Mouse (Mus musculus): ENCODE measurements around the gene Gm28044. TPM values are rescaled to one million over a fixed set of nuclear protein-coding genes. Genes with fewer than 3 reads are reported as not detected.
"Not testable (repeated sequence)": the region's sequence is repeated elsewhere in the genome, so short reads cannot be mapped to it uniquely, and the experiment has no call there.

Gene Gm28044
- polyA plus RNA-seq (2016; fragmentation: Nextera tagmentation; extraction: Ambion mirVana): 0.84 TPM in 1 of 2 replicates, not detected in the other

DNA sequence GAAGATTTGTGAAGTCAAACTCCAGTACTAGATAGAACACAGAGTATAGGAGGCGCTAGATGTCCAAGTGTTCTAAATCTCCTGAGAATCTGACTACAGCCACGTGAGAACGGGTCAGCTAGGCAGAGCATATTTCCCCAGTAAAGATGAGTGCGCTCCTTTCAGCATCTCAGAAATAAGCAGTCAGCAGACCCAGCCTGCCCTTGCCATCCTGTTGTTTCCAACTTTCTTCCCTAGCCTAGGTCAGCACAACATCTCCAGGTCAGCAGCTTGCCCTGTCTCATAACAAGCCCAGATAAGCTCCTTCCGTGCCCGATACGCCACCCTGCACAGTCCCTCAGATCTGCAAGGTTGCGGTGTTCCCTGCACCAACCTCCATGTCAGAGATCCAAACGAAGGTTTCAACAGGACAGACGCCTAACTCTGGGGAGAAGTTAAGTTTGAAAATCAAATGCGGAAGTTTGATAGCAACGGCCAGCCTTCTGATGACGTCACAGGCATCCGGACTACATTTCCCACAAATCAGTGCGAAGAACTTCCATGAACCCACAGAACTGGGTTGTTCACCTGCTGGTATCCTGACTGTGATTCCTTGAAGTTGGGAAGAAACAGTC is at the start of gene Gm28044, which contains the start of gene Zfp953:
Gm28044 (minus strand) TSS at position 406 of the 614 bp plus-strand sequence.
Zfp953 (minus strand) TSS at position 475 of the 614 bp plus-strand sequence.
- no peak within 1 kb of the TSS for H3K27ac ChIP-seq (replicated peaks)
- ATAC-seq (ENCODE audit: low FRiP score, low read depth): peak; percentile 95
- WGBS: under 1% methylated on average over 15 of the region's 15 CpGs
- H3K4me3 ChIP-seq: peak within 1 kb of the TSS; percentile 76
- no peaks in the 10 kb centered on the region for H3K27me3 ChIP-seq
- peaks cover 7% of the 10 kb centered on the region; the same call in 1 of the 2 replicates for H3K4me1 ChIP-seq
- no peaks in the 10 kb centered on the region for H3K9me3 ChIP-seq
- peak within 1 kb of the TSS; percentile 61 for H3K4me2 ChIP-seq (replicated peaks)
- H3K9ac ChIP-seq (replicated peaks): peak within 1 kb of the TSS; percentile 53
- H3K36me3 ChIP-seq: no peaks in the 10 kb centered on the region

DNA sequence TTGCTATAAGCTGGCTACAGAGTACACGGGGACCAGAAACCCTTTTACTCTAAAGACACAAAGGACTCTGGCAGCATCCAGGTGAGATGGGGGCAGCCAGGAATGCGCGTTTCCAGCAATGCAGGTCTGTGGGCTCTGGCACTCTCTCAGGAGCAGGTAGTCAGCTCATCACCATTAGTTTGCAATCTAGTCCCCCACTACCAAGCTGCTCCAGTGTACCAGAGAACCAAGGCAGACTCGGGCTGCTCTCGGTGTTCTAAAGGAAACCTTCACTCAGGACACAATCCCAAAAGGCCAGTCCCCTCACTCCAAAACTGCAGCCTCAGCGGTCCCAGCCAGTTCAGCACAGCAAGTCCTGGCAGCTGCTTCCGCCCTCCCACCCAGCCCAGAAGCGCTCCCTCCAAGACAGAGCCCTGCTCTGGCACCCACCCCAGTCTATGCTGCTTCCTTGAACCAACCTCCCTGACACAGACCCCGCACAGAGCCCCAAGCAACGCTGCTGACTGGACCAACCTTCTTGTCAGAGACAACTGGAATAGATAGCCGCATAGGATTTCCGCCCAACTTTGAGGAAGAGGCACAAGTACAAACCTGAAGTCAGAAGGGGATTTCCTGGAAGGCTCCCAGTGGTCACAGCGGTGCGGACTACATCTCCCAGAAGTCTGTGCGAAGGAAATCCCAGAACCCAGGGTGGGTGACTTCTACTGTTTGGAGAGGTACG is 39.0 kb upstream of the Gm28044 start, which contains the start of gene Zfp429:
Zfp429 (minus strand) TSS at position 637 of the 721 bp plus-strand sequence.
- H3K27ac ChIP-seq (replicated peaks); H3K27me3 ChIP-seq; H3K36me3 ChIP-seq; H3K9me3 ChIP-seq; H3K4me1 ChIP-seq: not testable (repeated sequence)
- ATAC-seq (ENCODE audit: low FRiP score, low read depth): peak; percentile 97
- 3% methylated on average over 16 of the region's 16 CpGs for WGBS
- peak within 1 kb of the TSS; percentile 60 for H3K4me3 ChIP-seq
- H3K9ac ChIP-seq (replicated peaks): peak within 1 kb of the TSS; percentile 60; the same call in 1 of the 2 replicates
- H3K4me2 ChIP-seq (replicated peaks): peak within 1 kb of the TSS; percentile 69

DNA sequence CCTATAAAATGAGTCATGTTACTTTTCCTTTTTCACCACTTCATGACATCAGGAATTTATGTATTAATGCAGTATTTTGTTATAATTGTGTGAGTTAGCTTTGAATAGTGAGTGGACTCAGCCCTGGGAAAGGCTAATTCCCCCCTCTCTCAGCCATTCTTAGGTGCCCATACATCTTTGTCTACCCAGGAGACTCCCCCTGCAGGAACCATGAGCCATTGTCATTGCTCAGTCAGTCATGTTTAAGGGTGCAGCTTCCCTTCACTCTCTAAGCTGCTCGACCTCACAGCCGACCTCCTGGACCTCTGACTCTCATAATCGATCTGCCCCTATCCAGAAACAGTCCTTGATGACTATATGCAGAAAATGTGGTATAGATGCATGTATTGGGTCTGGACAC is 15.9 kb upstream of the Gm28044 start:
- H3K4me2 ChIP-seq (replicated peaks); H3K27me3 ChIP-seq; ATAC-seq (ENCODE audit: low FRiP score, low read depth); H3K4me3 ChIP-seq; H3K9ac ChIP-seq (replicated peaks); H3K27ac ChIP-seq (replicated peaks); H3K4me1 ChIP-seq; H3K36me3 ChIP-seq; H3K9me3 ChIP-seq: not testable (repeated sequence)
- 61% methylated on average over 3 of the region's 3 CpGs for WGBS

DNA sequence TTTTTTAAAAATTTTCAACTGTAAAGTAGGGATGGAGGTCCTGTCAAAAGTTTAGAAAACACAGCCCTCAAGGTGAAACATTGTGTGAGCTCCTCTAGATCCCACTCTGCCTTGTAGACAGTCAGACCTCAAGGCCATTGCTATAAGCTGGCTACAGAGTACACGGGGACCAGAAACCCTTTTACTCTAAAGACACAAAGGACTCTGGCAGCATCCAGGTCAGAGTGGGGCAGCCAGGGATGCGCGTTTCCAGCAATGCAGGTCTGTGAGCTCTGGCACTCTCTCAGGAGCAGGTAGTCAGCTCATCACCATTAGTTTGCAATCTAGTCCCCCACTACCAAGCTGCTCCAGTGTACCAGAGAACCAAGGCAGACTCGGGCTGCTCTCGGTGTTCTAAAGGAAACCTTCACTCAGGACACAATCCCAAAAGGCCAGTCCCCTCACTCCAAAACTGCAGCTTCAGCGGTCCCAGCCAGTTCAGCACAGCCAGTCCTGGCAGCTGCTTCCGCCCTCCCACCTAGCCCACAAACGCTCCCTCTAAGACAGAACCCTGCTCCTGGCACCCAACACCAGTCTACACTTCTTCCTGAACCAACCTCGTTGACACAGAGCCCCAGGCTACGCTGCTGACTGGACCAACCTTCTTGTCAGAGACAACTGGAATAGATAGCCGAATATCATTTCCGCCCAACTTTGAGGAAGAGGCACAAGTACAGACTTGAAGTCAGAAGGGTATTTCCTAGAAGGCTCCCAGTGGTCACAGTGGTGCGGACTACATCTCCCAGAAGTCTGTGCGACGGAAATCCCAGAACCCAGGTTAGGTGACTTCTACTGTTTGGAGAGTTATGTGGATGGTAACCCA is 14.9 kb upstream of the Gm28044 start, which contains the start of the genes Gm28041 and Zfp456:
Gm28041 (minus strand) TSS at position 684 of the 862 bp plus-strand sequence.
Zfp456 (minus strand) TSS at position 761 of the 862 bp plus-strand sequence.
- H3K36me3 ChIP-seq; H3K27ac ChIP-seq (replicated peaks): not testable (repeated sequence)
- WGBS: 15% methylated on average over 14 of the region's 15 CpGs

DNA sequence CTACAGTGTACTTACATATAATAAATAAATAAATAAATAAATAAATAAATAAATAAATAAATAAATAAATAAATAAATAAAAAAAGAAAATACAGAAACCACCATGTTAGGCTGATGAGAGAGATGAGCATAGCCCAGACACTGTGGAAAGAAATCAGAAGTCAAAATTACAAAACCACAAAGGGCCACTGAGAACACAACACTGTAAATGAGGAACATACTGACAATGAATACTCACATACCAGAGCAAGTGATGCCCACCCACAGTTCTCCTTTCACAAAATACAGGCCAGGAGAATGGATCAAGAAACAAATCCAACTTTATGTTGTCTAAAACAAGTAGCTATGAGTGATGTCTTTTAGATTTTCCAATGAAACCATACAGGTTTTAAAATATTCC is 8.5 kb downstream of the Gm28044 start:
- Histone ChIP-seq H3K27me3 (no peaks in the 10 kb centered on the region), H3K4me1 (no peaks in the 10 kb centered on the region), H3K4me3 (no peak overlapping the region), H3K36me3 (no peaks in the 10 kb centered on the region), H3K9me3 (no peaks in the 10 kb centered on the region), H3K27ac (replicated peaks) (no peak overlapping the region), H3K4me2 (replicated peaks) (no peak overlapping the region), H3K9ac (replicated peaks) (no peak overlapping the region)
- ATAC-seq (ENCODE audit: low FRiP score, low read depth): no peak

More for the DNA sequence above, 14.9 kb upstream of the Gm28044 start, which contains the start of the genes Gm28041 and Zfp456:
- Histone ChIP-seq H3K4me2 (replicated peaks) (peak within 1 kb of the TSS; percentile 53), H3K4me3 (peak within 1 kb of the TSS; percentile 39), H3K9ac (replicated peaks) (peak within 1 kb of the TSS; percentile 46; the same call in 1 of the 2 replicates)
- peak; percentile 87 for ATAC-seq (ENCODE audit: low FRiP score, low read depth)
- H3K27me3 ChIP-seq, H3K4me1 ChIP-seq, H3K9me3 ChIP-seq: not testable (repeated sequence)

DNA sequence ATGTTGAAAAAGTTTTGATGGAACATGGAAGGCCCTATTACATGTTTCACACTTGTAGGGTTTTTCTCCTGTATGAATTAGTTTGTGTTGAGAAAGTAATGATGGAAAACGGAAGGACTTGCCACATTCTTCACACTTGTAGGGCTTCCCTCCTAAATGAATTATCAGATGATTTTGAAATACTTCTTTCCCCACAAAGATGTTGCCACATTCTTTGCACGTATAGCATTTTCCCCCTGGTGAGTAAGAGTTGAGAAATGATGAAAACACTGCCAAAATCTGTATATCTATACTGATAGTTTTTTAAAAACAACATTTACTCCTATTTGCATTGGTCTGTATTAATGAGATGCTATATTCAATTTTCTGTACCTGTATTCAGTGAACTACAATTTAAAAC is 16.9 kb downstream of the Gm28044 start:
- Histone ChIP-seq H3K4me1 (no peaks in the 10 kb centered on the region), H3K9me3 (no peaks in the 10 kb centered on the region), H3K27ac (replicated peaks) (no peak overlapping the region), H3K4me2 (replicated peaks) (no peak overlapping the region), H3K27me3 (no peaks in the 10 kb centered on the region), H3K36me3 (no peaks in the 10 kb centered on the region), H3K4me3 (no peak overlapping the region), H3K9ac (replicated peaks) (no peak overlapping the region)
- no peak for ATAC-seq (ENCODE audit: low FRiP score, low read depth)
- 87% methylated on average over 2 of the region's 2 CpGs for WGBS

DNA sequence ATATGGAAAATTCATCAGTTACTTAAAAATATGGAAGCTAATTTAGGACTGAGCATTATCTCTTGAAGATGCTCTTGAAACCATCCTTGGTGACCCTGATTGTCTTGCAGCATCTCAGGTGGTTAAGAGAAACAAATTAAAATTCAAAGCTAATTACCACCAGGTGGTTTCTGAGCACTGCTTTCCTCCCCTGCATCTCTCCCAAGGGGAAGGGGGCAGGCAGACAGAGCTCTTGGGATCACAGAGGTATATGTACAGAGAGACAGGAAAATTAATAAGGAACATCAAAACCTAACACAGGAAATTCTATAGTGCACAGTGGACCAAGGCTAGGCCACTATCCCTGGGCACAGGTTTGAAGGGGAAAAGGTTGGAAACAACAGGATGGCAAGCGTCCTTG is 27.5 kb downstream of the Gm28044 start:
- Histone ChIP-seq H3K4me3 (peak overlapping the region; percentile 52), H3K36me3 (no peaks in the 10 kb centered on the region), H3K27me3 (no peaks in the 10 kb centered on the region), H3K27ac (replicated peaks) (no peak overlapping the region), H3K4me1 (peaks cover 9% of the 10 kb centered on the region), H3K9ac (replicated peaks) (peak overlapping the region; percentile 50), H3K4me2 (replicated peaks) (peak overlapping the region; percentile 62), H3K9me3 (no peaks in the 10 kb centered on the region)
- ATAC-seq (ENCODE audit: low FRiP score, low read depth): peak; percentile 25; the same call in 1 of the 2 replicates
- 74% methylated on average over 1 of the region's 1 CpGs for WGBS

DNA sequence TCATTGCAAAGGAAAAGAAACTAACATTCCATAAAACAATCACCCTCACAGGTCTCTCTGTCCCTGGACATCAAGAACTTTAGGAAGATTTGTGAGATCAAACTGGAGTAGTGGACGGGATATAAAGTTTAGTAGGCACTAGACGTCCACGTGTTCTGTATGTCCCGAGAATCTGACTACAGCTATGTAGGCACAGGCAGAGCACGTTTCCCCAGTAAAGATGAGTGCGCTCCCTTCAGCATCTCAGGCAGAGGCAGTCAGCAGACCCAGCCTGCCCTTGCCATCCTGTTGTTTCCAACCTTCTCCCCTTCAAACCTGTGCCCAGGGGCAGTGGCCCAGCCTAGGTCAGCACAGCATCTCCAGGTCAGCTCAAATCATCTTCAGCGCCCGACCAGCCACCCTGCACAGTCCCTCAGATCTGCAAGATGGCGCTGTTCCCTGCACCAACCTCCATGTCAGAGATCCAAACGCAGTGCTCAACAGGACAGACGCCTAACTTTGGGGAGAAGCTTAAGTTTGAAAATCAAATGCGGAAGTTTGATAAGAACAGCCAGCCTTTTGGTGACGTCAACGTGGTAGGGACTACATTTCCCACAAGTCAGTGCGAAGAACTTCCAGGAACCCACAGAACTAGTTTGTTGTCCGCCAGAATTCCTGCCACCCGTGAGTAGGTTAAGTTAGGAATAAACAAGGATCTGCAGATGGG is 28.2 kb downstream of the Gm28044 start, which contains the start of gene Zfp595:
Zfp595 (minus strand) TSS at position 552 of the 706 bp plus-strand sequence.
- Histone ChIP-seq H3K27me3 (no peaks in the 10 kb centered on the region), H3K4me2 (replicated peaks) (peak within 1 kb of the TSS; percentile 62), H3K9me3 (no peaks in the 10 kb centered on the region), H3K4me1 (peaks cover 9% of the 10 kb centered on the region), H3K9ac (replicated peaks) (peak within 1 kb of the TSS; percentile 55), H3K36me3 (no peaks in the 10 kb centered on the region), H3K27ac (replicated peaks) (no peak within 1 kb of the TSS), H3K4me3 (peak within 1 kb of the TSS; percentile 52)
- peak; percentile 93 for ATAC-seq (ENCODE audit: low FRiP score, low read depth)
- 21% methylated on average over 17 of the region's 17 CpGs for WGBS

DNA sequence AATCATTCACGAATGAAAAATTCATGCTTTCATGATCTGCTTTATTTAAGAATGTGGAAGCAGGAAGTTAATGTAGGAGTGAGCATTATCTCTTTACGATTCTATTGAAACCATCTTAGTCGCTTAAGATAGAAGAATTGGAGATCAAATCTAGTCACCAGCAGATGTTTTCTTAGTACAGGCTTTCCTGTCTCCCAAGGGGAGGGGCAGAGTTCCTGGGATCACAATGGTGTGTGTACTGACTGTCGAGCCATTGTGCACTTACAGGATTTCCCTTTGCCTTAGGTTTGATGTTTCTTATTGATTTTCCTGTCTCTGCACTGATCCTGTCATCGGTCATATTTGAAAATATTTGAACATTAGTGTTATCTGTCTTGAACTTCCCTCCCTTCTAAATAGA is 53.6 kb downstream of the Gm28044 start:
- H3K27ac ChIP-seq (replicated peaks): no peak overlapping the region
- 0 out of 2 replicates have a peak, but pooled peaks cover 4% of the 10 kb centered on the region for H3K9me3 ChIP-seq
- peak overlapping the region; percentile 79 for H3K4me2 ChIP-seq (replicated peaks)
- H3K36me3 ChIP-seq: no peaks in the 10 kb centered on the region
- peaks cover 8% of the 10 kb centered on the region; the same call in 1 of the 2 replicates for H3K4me1 ChIP-seq
- 31% methylated on average over 5 of the region's 5 CpGs for WGBS
- peak overlapping the region; percentile 69 for H3K4me3 ChIP-seq
- no peaks in the 10 kb centered on the region for H3K27me3 ChIP-seq
- peak; percentile 66 for ATAC-seq (ENCODE audit: low FRiP score, low read depth)
- H3K9ac ChIP-seq (replicated peaks): 0 out of 2 replicates have a peak overlapping the region, but pooled peaks have one; percentile 20

DNA sequence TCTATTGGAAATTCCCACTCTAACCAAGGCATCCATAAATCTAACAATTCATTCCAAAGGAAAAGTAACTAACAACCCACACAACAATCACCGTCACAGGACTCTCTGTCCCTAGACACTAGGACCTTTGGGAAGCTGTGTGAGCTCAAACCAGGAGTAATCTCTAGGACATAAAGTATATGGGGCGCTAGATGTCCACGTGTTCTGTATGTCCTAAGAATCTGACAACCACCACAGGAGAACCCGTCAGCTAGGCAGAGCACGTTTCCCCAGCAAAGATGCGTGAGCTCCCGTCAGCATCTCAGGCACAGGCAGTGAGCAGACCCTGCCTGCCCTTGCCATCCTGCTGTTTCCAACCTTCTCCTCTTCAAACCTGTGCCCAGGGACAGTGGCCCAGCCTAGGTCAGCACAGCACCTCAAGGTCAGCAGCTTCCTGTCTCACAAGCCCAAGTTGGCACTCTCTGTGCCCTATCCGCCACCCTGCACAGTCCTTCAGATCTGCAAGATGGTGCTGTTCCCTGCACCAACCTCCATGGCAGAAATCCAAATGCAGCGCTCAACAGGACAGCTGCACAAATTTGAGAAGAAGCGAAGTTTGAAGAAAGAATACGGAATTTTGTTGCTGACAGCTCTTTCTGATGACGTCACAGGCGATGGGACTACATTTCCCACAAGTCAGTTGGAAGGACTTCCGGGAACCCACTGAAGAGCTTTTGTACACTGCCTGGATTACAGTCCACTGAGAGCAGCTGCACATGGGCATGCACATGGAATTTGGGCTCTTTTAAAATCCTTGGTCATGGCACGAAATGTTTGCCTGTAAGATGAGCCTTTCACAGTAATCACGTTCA is 54.3 kb downstream of the Gm28044 start, which contains the start of gene Zfp457:
Zfp457 (minus strand) TSS at position 664 of the 851 bp plus-strand sequence.
- WGBS: 12% methylated on average over 16 of the region's 16 CpGs
- no peak within 1 kb of the TSS for H3K27ac ChIP-seq (replicated peaks)
- no peaks in the 10 kb centered on the region for H3K27me3 ChIP-seq
- peak; percentile 99 for ATAC-seq (ENCODE audit: low FRiP score, low read depth)
- no peaks in the 10 kb centered on the region for H3K36me3 ChIP-seq
- H3K4me2 ChIP-seq (replicated peaks): peak within 1 kb of the TSS; percentile 79
- H3K9ac ChIP-seq (replicated peaks): peak within 1 kb of the TSS; percentile 76
- peaks cover 8% of the 10 kb centered on the region; the same call in 1 of the 2 replicates for H3K4me1 ChIP-seq
- no peaks in the 10 kb centered on the region for H3K9me3 ChIP-seq
- H3K4me3 ChIP-seq: peak within 1 kb of the TSS; percentile 69
